Mouse (Mus musculus): ENCODE results near the gene Ccdc62.

- TF ChIP-seq EP300 (IDR thresholded peaks at IDR 0.05; ENCODE audit: low read depth in 1 of 2, low read length in 2 of 2) (no peak), NELFE (IDR thresholded peaks at IDR 0.05; ENCODE audit: low read depth, low read length) (no peak), KAT2A (conservative IDR thresholded peaks at IDR 0.05; ENCODE audit: low read depth, low read length) (no peak), CTCF (IDR thresholded peaks at IDR 0.05 in 2 of 3, conservative IDR thresholded peaks at IDR 0.05 in 1 of 3; ENCODE audit: control insufficient read depth in 1 of 3, insufficient read depth in 1 of 3, low read depth in 2 of 3, low read length in 3 of 3, poor library complexity in 1 of 3, severe bottlenecking in 1 of 3) (no peak)
Observed at GRCm38 (mm10) chr5:123970576-123970975, 40.1 kb downstream of the Ccdc62 start.

Measured in MEL (cell line).